Mouse (Mus musculus): Measurements from ENCODE around the gene Siah1a.

Gene Siah1a

GRCm38 (mm10) chr8:86744313-86745220 lies 1.2 kb downstream of the Siah1a start:
- 6% methylated on average over 18 of the region's 18 CpGs for WGBS

DNA sequence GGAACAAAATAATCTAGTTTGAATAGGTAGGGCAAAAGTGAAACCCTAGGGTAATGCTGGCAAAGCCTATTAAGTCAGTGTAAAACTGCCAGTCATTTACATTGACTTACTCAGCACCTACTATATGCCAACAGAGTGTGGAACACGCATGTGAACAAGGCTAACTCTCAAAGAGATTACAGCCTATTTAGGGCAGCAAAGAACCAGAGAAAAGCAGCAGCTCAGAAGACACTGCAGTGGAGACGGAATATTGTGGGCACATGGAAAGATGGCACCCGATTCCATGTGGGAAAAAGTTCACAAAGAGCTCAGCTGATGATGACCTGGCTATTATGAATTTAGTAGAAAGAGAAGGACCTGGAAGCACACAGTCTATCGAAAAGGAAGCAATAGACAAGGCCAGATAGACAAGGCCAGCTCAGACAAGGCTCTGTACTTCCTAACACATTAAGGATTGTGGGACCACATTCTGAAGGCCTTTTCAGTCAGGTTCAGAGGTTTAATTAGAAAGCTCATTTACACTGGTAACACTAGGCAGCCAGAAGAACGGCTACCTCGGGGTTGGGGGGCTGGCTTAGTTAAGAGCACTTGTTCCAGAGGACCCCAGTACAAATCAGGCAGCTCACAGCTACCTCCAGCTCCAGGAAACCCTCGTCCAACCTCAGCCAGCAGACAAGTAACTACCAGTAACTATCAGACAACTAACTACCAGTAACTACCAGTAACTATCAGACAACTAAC lies 3.0 kb downstream of the Siah1a start:
- 44% methylated on average over 7 of the region's 7 CpGs for WGBS

DNA sequence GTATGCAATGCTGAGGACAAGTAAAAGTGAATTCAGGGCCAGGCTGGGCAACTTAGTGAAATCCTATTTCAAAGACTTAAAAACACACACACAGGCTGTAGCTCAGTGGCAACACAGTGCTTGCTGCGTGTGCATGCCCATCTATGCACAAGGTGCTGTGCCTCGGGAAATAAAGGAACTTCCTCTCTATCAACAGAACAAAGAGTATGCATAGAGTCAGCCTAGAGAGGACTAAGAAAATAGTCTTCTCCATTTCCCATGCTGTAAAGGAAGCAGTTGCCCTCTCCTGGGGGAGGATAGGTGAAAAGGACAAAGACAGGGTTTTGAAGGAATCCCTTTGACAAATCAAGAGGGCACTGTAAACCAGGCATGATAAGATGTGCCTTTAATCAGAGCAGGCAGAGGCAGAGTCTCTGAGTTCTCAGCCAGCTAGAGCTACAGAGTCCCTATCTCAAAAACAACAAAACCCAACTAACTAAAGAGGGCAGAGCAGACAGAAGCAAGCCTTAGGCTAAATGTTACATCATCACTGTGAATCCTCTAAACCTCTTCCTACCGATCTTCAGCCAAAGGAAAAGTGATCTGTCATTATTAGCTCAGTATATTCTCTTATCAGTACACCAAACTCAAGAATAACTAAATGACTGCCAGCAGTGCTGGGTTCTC lies 10.2 kb downstream of the Siah1a start:
- WGBS, result 35% methylated on average over 3 of the region's 3 CpGs

DNA sequence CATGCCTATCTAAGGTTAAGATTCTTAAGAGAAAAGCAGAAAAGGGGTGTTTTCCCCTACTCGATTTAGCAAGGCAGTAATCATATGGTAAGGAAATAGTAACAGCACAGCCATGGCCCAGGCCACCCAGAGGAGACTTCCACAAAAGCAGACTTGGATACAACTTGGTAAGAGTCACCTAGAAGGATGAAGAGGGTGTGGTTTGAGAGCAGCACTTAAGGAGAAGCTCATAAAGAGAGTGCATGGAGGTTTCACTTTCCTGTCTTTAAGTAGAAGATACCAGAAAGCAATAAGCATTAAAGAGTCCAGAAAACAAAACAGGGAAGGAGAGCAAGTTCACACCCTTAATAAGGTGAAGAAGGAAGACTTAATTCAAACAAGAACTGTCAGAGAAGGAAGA lies 10.8 kb downstream of the Siah1a start:
- 60% methylated on average over 1 of the region's 1 CpGs for WGBS

DNA sequence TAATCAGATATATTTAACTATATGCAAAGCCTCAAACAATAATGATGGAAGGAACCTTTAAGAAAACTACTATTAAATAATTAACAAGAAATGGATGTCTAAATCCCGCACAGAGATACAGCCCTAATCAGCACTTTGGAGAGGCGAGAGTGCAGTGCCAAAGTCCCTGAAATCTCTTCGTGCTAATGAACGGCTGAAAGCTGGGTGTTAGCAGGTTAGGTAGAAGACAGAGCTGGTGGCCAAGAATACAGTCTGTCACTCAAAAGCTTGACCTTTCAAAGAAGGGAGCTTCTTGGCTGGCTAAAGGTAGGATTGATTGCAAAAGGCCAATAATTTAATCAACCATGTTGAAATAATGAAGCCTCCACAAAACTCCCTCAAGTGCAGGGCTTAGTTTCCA lies 11.6 kb downstream of the Siah1a start:
- WGBS, result 61% methylated on average over 4 of the region's 4 CpGs

GRCm38 (mm10) chr8:86730860-86731259 lies 14.9 kb downstream of the Siah1a start:
- 78% methylated on average over 1 of the region's 1 CpGs for WGBS

- WGBS, result 22% methylated on average over 3 of the region's 3 CpGs
These were observed 15.4 kb downstream of the Siah1a start for GRCm38 (mm10) chr8:86730303-86730702.

GRCm38 (mm10) chr8:86728224-86728950 lies 17.3 kb downstream of the Siah1a start:
- 64% methylated on average over 19 of the region's 19 CpGs for WGBS

DNA sequence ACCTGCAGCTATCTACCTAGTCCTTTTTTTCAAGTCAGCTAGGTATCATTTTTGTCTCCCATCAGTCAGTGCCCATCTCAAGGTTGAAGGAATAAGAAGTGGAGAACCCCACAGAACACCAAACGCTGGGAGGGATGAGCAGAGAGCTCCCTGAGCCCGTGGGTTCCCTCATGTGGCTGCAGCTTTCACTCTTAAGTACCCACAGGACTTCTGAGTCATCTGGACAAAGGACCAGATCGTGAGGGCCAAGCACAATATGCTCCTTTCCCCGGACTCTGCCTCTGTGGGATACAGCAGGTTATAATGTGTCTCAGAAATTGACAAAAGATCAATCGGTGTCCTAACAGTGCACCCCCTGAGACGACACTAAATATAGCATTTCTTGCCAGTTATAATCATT lies 18.8 kb downstream of the Siah1a start:
- 19% methylated on average over 6 of the region's 6 CpGs for WGBS

DNA sequence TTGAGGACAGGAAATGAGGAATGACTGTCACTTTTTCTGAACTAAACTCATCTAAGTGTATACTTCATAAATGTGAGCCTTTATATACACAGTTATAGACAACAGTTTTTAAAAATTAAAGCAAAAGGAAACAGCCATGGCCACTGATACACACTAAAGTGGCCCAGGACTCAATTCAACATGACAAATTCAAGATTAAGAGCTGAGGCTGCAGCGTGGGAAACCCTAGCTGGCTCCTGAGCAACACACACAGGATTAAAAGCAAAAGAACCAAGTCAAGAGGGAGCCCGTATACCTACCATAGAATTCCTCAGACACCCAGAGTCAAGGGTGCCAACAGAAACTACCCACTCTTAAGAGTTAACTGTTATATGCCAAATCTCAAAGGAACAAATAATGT lies 24.2 kb downstream of the Siah1a start:
- 71% methylated on average over 2 of the region's 2 CpGs for WGBS

- 86% methylated on average over 6 of the region's 6 CpGs for WGBS
These were observed 24.8 kb downstream of the Siah1a start for GRCm38 (mm10) chr8:86720756-86721459.

- 84% methylated on average over 1 of the region's 1 CpGs for WGBS
These were observed 26.4 kb downstream of the Siah1a start for GRCm38 (mm10) chr8:86719368-86719767.

GRCm38 (mm10) chr8:86718332-86718994 lies 27.3 kb downstream of the Siah1a start:
- 71% methylated on average over 2 of the region's 2 CpGs for WGBS

DNA sequence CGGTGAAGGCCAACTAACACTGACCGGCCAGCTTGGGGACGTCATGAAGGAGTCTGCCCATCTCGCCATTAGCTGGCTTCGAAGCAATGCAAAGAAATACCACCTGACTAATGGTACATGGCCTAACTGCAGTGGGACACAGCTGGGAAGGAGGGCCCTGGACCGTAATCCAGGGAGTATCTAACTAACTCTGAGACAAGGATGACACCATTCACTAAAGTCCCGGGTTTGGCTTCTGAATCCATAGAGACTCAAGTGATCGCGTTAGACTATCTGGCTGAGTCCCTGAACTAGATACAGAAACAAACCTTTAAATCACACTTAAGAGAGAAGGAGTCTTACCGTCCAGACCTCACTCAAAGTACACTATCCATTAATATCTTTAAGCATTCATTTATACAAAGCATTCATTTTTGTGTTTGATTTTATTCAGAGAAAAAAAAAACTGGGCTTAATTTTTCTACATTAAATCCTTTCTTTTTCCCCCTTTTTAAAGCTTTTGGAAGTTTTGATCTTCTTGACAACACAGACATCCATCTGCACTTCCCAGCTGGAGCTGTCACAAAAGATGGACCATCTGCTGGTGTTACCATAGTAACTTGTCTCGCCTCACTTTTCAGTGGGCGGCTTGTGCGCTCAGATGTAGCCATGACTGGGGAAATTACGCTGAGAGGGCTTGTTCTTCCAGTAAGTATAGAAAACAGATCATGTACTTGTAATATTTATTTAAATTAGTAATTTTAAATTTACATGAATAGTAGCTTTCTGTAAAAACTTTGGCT lies 32.1 kb downstream of the Siah1a start:
- WGBS, result 46% methylated on average over 14 of the region's 14 CpGs

GRCm38 (mm10) chr8:86712594-86712993 lies 33.1 kb downstream of the Siah1a start:
- WGBS, result 71% methylated on average over 3 of the region's 3 CpGs

- 57% methylated on average over 4 of the region's 4 CpGs for WGBS
These were observed 37.9 kb downstream of the Siah1a start for GRCm38 (mm10) chr8:86707873-86708272.

GRCm38 (mm10) chr8:86706756-86707155 lies 39.0 kb downstream of the Siah1a start:
- WGBS, result 72% methylated on average over 5 of the region's 5 CpGs

DNA sequence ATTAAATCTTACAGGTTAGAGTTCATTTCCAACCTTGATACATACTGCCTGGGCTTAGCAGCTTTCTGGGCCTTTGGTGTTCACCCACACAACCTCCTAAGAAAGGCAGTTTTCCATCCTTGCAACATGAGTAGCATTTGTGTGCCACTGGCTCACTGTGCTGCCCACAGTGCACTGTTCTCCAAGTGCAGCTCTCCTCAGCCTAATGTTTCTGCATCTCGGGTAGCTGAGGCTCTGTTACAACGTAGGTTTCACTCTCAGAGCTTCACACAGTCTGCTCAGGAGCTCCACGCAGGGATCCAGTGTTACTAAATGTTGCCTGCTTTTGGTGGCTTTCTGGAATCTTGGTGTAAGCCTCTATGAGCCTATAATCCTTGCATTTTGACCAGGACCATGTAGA lies 40.4 kb downstream of the Siah1a start:
- 52% methylated on average over 3 of the region's 3 CpGs for WGBS

GRCm38 (mm10) chr8:86702453-86702852 lies 43.3 kb downstream of the Siah1a start:
- 85% methylated on average over 3 of the region's 3 CpGs for WGBS

DNA sequence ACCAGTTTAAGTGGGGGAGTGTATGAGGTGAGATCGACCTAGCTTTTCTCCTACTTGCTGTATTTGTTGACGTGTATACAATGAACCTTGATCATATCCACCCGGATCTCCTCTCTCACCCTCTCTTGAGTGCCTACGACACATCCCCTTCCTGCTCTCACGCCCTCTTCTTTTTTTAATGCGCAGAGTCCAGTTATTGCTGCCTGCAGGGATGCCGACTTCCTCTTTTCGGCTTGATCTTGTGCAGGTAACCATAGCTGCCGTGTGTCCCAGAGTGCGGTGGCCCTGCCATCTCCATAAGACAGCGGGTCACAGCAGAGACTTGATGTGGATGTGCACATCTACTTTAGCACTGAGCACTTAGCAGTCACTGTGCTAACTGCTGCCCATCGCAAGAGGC lies 46.3 kb downstream of the Siah1a start:
- WGBS, result 90% methylated on average over 12 of the region's 12 CpGs

All from cerebral cortex, adult 2 months (tissue).